Mouse (Mus musculus) c-Kit-positive CD71-negative TER-119-negative erythroid progenitor cells, embryonic 14.5 days (primary cell): ENCODE data around the gene A4galt.
"Not testable (repeated sequence)": the region's sequence is repeated elsewhere in the genome, so short reads cannot be mapped to it uniquely, and the experiment has no call there.

Experiments used
- DNase-seq: peaks from one replicate; pipeline ENCODE4 v3.0.0-alpha.2; 2013; ENCODE audit warnings: low read depth

Gene A4galt

GRCm38 (mm10) chr15:83251176-83252004, at the start of gene A4galt:
A4galt (minus strand) TSS chr15:83251774.
- DNase-seq: no peak

- no peak for DNase-seq
Measured at GRCm38 (mm10) chr15:83299916-83300582, 48.5 kb upstream of the A4galt start.

GRCm38 (mm10) chr15:83299450-83299849, 47.9 kb upstream of the A4galt start:
- DNase-seq: no peak

GRCm38 (mm10) chr15:83298810-83299209, 47.2 kb upstream of the A4galt start:
- no peak for DNase-seq

GRCm38 (mm10) chr15:83298313-83298712, 46.7 kb upstream of the A4galt start:
- DNase-seq: no peak

- no peak for DNase-seq
Measured at GRCm38 (mm10) chr15:83296771-83297311, 45.3 kb upstream of the A4galt start.

- DNase-seq: no peak
Measured at GRCm38 (mm10) chr15:83296050-83296449, 44.5 kb upstream of the A4galt start.

GRCm38 (mm10) chr15:83294954-83295353, 43.4 kb upstream of the A4galt start:
- DNase-seq: no peak

GRCm38 (mm10) chr15:83293706-83294645, 42.4 kb upstream of the A4galt start:
- no peak for DNase-seq

GRCm38 (mm10) chr15:83293144-83293543, 41.6 kb upstream of the A4galt start:
- DNase-seq: no peak

- no peak for DNase-seq
Measured at GRCm38 (mm10) chr15:83292261-83293056, 40.9 kb upstream of the A4galt start.

- no peak for DNase-seq
Measured at GRCm38 (mm10) chr15:83290899-83291298, 39.3 kb upstream of the A4galt start.

GRCm38 (mm10) chr15:83284828-83285227, 33.3 kb upstream of the A4galt start:
- no peak for DNase-seq

GRCm38 (mm10) chr15:83282397-83282796, 30.8 kb upstream of the A4galt start:
- no peak for DNase-seq

- DNase-seq: no peak
Measured at GRCm38 (mm10) chr15:83281303-83281702, 29.7 kb upstream of the A4galt start.

GRCm38 (mm10) chr15:83278579-83278978, 27.0 kb upstream of the A4galt start:
- DNase-seq: no peak

- no peak for DNase-seq
Measured at GRCm38 (mm10) chr15:83277451-83277850, 25.9 kb upstream of the A4galt start.

- not testable (repeated sequence) for DNase-seq
Measured at GRCm38 (mm10) chr15:83274237-83274636, 22.7 kb upstream of the A4galt start.

GRCm38 (mm10) chr15:83273017-83273416, 21.4 kb upstream of the A4galt start:
- DNase-seq: no peak

GRCm38 (mm10) chr15:83271221-83271620, 19.6 kb upstream of the A4galt start:
- not testable (repeated sequence) for DNase-seq

- DNase-seq: not testable (repeated sequence)
Measured at GRCm38 (mm10) chr15:83269985-83270384, 18.4 kb upstream of the A4galt start.
